Mouse (Mus musculus): Measurements from ENCODE around the gene Ampd2.

- TF ChIP-seq CTCF (IDR thresholded peaks at IDR 0.05) (peak; percentile 43), POLR2A (IDR thresholded peaks at IDR 0.05; ENCODE audit: insufficient read depth, low read depth, low read length) (peak; percentile 91), EP300 (IDR thresholded peaks at IDR 0.05; ENCODE audit: insufficient read depth, low read depth, low read length) (peak; percentile 58; the same call in 1 of the 2 replicates)
These were observed 41.9 kb downstream of the Ampd2 start, which contains the start of gene Gstm4 for GRCm38 (mm10) chr3:108044394-108045140.

Data from heart, adult 2 months (tissue).